Mouse (Mus musculus) CD4-positive helper T cell, adult 2 months (primary cell): ENCODE results near the gene Tgfbr3l.
"Not testable (repeated sequence)": the region's sequence is repeated elsewhere in the genome, so short reads cannot be mapped to it uniquely, and the experiment has no call there.

Experiments used
- DNase-seq: peaks from one replicate; pipeline ENCODE4 v3.0.0-alpha.2; 2012; ENCODE audit warnings: low read depth, missing footprints, low spot score

Gene Tgfbr3l

GRCm38 (mm10) chr8:4237814-4238433 is 10.1 kb upstream of the Tgfbr3l start:
- no peak for DNase-seq

GRCm38 (mm10) chr8:4238434-4239192 is 9.4 kb upstream of the Tgfbr3l start, which contains the start of the genes Map2k7 and Gm49320:
TSS of gene Map2k7 (plus strand) at chr8:4238740.
TSS of gene Gm49320 (plus strand) at chr8:4238865.
- peak; percentile 99 for DNase-seq

GRCm38 (mm10) chr8:4239193-4239890 is 8.7 kb upstream of the Tgfbr3l start:
- no peak for DNase-seq

- no peak for DNase-seq
These were observed 3.0 kb upstream of the Tgfbr3l start for GRCm38 (mm10) chr8:4245061-4245460.

- no peak for DNase-seq
These were observed 2.3 kb upstream of the Tgfbr3l start for GRCm38 (mm10) chr8:4245737-4246136.

- no peak for DNase-seq
These were observed 773 bp upstream of the Tgfbr3l start for GRCm38 (mm10) chr8:4247241-4247640.

- no peak for DNase-seq
These were observed 1.2 kb downstream of the Tgfbr3l start for GRCm38 (mm10) chr8:4249213-4249612.

GRCm38 (mm10) chr8:4250306-4250970 is 2.4 kb downstream of the Tgfbr3l start:
- DNase-seq = peak; percentile 85

GRCm38 (mm10) chr8:4252116-4252760 is 4.2 kb downstream of the Tgfbr3l start:
- no peak for DNase-seq

GRCm38 (mm10) chr8:4252934-4253841 is 5.2 kb downstream of the Tgfbr3l start, which contains the start of gene Snapc2:
TSS of gene Snapc2 (plus strand) at chr8:4253080.
- DNase-seq = peak; percentile 95

GRCm38 (mm10) chr8:4254001-4254400 is 6.0 kb downstream of the Tgfbr3l start:
- DNase-seq = no peak

GRCm38 (mm10) chr8:4255471-4255870 is 7.5 kb downstream of the Tgfbr3l start:
- not testable (repeated sequence) for DNase-seq

- no peak for DNase-seq
These were observed 8.9 kb downstream of the Tgfbr3l start for GRCm38 (mm10) chr8:4256911-4257310.

- DNase-seq = no peak
These were observed 9.3 kb downstream of the Tgfbr3l start for GRCm38 (mm10) chr8:4257350-4257749.

GRCm38 (mm10) chr8:4258233-4258632 is 10.2 kb downstream of the Tgfbr3l start:
- DNase-seq = peak; percentile 72

- DNase-seq = no peak
These were observed 10.7 kb downstream of the Tgfbr3l start for GRCm38 (mm10) chr8:4258678-4259077.

- peak; percentile 93 for DNase-seq
These were observed 11.3 kb downstream of the Tgfbr3l start, which contains the start of gene Ctxn1 for GRCm38 (mm10) chr8:4259125-4259804. TSS of gene Ctxn1 (minus strand) at chr8:4259274.

GRCm38 (mm10) chr8:4259805-4260170 is 11.8 kb downstream of the Tgfbr3l start:
- no peak for DNase-seq

GRCm38 (mm10) chr8:4263105-4263791 is 15.2 kb downstream of the Tgfbr3l start:
- no peak for DNase-seq
